Mouse (Mus musculus): ENCODE results near the gene Lin54.

DNA sequence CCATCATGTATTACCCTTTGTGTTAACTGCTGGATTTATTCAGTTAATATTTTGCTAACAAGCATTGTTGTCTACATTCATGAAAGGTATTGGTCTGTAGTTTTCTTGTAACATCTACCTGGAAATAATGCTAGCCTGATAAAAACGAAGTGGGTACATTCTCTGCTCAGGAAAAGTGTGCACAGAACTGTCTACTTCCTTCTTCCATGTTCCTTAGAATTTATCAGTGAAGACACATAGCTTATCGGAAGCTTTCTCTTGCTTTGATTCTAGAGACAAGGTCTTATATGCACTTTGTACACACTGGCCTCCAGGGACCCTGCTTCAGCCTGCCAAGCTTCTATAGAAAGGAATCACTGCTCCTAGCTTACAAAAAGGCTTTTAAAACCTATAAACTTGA lies 11.1 kb downstream of the Lin54 start:
- no peak for TF ChIP-seq CTCF (IDR thresholded peaks at IDR 0.05; ENCODE audit: low read depth, low read length)
- TF ChIP-seq POLR2A (IDR thresholded peaks at IDR 0.05; ENCODE audit: borderline replicate concordance, low read depth, low read length) = no peak

Data from bone marrow macrophage, adult 2 months (primary cell).